Mouse (Mus musculus) frontal cortex, postnatal 14 days (tissue): Measurements from ENCODE around the gene Ubb.

Source experiments
- DNase-seq, 2 experiments: peaks; one replicate each; pipeline ENCODE4 v3.0.0; 2022; ENCODE audit warnings: low spot score in 2 of 2

The Ubb gene

DNA sequence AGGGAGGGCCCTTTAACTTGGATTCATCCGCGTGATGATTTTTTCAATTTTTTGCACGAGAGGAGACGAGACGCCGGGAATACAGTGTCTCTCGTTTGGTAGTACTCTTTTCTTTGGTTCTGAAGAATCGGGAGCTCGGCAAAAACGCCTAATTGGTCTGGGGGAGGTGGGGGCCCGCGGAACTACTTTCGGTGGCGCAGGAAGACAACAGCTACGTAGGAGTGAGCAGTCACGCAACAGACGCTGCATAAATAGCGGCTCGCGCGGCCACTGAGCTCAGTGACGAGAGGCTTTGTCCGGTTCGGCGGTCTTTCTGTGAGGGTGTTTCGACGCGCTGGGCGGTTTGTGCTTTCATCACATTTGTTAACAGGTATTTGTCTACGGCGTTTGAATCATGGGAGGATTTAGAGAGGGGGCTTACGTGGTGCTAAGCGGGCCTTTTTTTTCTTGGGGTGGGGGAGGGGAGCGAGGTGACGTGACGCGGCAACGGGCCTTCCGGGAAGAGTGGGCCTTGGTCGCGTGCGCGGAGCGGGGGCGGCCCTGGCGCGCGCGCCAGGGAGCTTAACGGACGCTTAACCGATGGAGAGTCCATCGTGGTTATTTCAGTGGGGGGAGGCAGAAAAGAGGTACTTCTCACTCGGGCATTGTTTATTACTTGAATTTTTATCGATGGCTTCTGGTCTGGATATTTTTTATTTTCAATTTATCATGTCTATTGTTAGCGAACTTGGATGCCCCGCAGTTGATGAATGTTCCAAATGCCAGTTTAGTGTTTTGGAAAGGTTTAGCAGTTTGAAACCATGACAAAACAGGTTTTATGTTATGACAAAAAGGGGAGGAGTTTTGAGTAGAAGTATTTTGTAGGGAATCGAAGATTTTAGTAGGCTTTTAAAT, 502 bp downstream of the Ubb start:
- DNase-seq, result peak; percentile 85 to 89

DNA sequence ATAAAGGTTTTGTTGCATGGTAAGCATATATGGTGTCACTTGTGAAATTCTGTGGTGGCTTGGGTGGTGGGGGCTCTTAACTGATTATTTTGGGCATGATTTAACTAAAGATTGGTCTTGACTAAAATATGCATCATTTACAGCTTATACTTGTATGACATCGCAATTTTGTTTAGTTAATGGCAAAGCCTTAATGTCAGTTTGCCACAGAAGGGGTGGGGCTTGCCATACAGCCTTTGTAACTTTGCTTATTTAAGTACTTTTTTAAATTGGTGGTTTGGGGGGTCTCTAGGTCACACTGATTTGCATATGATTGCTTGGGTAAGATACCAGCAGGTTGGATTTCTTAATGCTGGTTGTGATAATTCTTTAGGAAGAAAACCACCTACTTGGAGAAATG, 2.2 kb downstream of the Ubb start:
- no peak for DNase-seq

DNA sequence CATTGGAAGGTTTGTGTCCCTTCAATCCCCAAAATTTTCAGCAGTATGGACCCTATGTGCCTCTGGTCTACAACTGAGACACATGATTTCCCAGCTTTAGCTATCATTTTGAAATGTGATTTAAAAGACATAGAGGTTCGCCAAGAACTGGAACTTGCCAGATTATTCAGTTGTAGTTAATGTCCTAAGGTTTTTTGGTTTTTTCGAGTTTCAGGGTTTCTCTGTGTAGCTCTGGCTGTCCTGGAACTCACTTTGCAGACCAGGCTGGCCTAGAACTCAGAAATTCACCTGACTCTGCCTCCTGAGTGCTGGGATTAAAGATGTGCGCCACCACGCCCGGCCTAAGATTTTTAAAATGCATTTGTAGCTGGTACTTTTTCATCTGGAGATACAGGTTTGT, 2.7 kb downstream of the Ubb start:
- DNase-seq, result no peak

DNA sequence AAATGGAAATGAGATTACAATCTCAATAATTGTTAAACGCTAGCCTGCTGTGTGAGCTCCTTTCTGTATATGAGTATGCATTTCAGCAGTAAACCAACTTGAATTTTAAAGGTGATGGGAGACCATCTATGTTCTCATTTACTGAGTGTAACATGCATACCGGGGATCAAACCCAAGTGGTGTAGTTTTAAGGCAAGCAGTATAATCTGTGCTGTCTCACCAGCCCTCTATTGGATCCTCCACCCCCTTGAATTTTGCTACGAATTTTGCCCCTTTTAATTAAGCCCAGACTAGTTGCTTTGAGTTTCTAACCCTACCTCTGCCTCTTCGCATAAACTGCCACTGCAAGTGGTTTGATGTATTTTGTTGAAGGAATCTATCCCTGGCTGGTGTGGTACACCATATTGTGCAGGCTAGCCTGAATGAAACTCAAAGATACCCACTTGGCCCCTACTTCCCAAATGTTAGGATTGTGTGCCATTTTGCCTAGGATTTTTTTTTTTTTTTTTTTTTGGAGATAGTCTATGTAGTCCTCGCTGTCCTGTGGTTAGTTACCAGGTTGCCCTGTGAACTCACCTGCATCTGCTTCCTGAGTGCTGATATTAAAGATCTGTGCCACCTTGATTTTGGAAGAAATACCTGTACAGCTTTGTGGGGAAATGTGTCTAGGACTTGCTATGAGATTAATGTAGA, 3.3 kb downstream of the Ubb start:
- no peak for DNase-seq

DNA sequence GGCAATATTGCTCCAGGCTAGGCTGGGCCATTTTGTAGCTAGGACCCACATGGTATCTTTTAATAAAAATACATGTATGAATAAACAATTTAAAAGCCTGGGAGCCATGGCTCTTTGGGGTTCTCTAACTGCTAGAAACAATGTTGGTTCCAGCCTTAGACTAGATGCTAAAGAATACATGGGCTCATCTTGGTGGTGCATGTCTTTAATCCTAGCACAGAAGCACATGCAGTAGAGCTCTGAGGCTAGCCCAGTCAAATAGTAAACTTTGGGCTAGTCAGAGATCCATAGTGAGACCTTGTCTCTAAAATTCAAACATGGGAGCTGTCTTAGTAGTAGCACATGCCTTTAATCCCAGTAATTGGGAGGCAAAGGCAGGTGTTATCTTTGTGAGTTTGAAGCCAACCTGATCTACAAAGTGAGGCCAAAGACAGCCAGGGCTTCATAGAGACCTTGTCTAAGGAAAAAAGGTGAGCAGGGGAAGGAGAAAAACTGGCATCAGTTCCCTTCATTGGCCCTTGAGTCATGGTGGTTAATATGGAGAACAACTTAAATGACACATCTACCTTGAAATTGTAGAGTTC, 4.1 kb downstream of the Ubb start:
- DNase-seq, result no peak

DNA sequence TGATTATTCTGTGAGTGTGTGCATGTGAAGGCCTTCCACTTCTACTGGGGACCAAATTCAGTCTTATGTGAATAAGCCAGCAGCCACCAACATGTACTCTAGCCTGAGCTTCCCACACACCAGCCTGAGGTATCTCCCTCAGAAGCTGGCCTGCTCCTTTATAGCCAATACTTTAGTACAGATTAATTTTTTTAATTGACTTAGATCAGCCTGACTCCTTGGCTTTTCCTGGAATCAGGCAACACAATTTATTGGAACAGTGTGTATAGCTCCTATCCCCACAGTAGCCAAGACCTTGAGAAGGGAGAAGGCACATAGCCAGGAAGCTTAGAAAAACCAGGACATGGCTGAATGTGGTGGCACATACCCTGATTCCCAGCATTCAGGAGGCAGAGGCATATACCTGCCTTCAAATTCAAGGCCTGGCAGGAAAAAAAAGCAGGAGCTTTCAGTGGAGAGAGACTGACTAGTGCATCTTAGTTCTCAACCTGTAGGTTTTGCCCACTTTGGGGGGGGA, 5.0 kb downstream of the Ubb start:
- DNase-seq, result no peak

DNA sequence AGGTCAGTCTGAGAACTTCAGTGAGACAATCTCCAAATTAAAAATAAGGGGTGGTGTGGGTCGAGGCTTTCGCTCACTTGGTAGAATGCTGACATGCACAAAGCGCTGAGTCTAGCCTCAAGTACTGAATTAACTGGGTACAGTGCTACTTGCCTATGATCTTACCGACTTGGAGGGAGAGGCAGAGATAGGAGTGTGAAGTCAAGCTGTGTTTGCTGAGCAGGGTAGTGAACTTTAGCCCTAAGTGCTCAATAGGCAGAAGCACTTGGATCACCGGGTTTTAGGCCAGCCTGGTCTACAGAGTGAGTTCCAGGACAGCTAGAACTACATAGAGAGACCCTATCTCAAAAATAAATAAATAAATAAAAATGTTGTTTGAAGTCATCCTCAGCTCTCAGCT, 6.2 kb downstream of the Ubb start:
- no peak for DNase-seq

DNA sequence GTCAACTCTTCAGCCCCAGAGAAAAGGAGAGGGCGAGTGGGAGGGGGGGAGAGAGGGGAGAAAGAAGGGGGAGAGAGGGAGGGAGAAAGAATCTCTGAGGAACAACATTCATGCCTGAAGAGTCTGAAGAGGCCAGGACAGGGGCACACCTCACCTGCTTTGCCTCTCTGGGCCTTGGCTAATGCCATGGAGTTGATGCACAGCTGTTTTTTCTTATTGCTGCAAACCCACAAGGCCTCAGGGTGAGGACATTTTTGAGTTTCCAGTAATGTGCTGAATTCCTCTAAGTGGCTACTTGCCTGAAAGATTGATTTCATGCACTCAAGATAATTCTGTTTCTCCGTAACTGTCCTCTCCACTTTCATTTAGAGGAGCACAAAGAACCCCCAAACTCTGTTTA, 7.2 kb downstream of the Ubb start:
- DNase-seq, result no peak

DNA sequence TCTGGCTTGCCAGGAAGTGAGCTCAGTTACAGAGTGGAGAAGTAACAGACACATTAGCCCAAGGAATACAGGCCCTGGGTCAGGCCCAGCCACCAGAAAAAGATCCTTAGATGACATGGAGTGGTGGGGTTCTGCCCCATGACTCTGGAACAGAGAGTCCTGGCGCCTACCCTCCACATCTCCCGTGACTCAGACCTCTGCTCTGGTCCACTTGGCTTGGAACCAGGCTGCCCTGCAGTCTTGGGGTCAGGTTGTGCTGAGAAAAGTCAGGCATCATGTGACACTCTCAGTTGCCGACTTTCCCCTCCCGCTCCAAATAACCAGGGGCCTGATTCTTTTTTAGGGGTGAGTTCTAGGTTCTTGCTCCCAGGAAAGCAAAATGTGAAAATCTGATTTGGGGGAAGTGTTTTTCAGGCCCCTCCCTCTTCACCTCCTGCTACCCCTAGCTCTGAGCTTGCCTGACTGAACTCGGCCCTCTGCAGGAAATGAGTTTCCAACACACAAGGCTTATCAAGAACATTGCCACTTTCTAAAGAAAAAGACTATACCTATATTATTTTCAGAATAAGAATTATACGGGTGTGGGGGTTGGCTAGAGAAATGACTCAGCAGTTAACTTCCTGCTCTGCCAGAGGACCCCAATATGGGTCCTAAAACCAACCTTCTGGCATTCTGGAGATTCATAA, 8.1 kb downstream of the Ubb start:
- no peak for DNase-seq

DNA sequence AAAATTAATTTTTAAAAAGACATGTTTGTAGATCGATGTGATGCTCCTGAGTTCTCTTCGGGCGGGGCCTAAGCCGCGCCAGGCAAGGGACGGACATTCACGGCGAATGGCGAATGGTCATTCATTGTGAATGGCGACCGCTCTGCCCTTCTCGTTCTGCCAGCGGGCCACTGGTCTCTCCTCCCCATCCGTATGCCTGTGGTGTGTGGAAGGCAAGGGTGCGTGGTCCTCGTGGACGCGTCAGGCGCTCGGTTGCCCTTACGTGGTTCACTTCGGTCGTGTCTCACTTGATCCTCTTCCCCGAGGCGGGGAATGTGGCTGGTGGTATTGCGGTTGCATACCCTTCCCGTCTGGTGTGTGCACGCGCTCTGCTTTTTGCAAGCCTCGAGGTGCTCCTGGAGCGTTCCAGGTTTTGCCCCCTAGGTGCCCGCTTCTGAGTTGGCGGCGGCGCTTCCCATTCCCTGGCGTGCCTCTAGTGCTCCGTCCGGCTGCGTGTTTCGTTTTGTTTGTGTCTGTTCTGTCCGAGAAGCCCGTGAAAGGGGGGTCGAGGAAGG, 9.6 kb downstream of the Ubb start:
- DNase-seq, result no peak

DNA sequence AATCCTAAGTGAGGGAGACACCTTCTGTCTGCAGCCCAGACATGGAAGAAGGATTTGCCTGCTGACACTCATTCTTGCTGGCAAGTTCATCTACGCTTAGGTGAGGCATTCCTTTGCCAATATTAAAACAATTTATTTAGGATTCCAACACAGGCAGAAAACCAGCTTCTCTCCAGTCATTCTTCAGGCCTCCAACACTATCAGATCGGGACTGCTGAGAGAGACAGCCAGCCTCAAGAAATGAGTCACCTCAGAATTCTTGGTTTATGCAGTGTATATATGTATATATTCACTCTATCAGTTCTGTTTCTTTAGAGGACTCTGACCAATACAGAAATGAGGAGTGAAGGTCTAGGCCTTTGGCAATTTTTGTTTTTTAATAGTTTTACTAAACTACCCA, 12.6 kb downstream of the Ubb start:
- DNase-seq, result no peak

DNA sequence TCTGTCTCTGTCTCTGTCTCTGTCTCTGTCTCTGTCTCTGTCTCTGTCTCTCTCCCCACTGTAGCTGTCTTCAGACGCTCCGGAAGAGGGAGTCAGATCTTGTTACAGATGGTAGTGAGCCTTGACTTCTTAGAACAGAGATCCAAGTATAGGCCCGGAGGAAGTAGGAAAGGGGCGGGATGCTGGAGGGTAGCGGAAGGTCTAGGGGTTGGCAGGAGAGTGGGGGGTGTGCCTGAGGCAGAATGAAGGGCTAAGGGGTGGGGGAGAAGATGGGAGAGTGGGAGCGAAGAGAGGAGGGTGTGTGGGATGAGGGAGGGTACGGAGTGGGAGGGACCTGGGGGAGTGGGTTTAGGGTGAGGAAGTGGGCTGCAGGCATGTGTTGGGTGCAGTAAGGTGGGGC, 14.8 kb downstream of the Ubb start:
- no peak for DNase-seq

DNA sequence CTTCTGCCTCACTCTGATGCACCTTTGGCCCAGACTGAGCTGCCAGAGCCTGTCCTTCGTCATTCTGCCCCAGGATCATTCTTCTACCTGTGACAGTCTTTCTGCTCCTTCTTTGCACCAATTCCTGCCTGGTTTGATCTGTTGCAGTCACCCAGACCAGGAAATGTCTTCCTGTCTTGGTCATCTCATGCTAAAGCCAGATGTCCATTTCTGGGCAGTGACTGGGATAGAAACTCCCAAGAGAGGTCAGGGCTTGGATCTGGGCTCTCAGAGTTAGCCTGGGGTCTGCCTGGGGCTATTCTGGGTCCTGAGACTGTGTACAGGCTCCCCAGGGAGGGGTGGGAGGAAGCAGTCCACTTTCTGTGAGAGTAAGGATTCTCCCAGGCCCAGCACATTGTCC, 15.2 kb downstream of the Ubb start:
- DNase-seq, result no peak

DNA sequence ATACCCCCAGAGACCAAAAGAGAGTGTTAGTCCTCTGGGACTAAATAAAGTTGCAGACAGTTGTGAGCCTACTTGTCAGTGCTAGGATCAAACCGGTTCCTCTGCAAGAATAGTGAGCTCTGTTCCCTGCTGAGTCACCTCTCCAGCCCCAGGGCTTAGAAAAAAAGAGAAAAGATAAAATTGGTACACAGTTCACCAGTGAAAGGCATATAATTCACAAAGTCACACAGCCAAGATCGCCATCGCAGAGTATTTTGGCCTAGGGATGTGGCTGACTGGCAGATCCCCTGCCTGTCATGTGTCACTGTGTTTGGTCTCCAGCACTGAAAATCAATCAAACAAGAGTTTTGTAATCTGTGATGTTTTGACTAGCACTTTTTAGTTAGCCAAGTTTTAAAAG, 17.3 kb downstream of the Ubb start:
- no peak for DNase-seq

DNA sequence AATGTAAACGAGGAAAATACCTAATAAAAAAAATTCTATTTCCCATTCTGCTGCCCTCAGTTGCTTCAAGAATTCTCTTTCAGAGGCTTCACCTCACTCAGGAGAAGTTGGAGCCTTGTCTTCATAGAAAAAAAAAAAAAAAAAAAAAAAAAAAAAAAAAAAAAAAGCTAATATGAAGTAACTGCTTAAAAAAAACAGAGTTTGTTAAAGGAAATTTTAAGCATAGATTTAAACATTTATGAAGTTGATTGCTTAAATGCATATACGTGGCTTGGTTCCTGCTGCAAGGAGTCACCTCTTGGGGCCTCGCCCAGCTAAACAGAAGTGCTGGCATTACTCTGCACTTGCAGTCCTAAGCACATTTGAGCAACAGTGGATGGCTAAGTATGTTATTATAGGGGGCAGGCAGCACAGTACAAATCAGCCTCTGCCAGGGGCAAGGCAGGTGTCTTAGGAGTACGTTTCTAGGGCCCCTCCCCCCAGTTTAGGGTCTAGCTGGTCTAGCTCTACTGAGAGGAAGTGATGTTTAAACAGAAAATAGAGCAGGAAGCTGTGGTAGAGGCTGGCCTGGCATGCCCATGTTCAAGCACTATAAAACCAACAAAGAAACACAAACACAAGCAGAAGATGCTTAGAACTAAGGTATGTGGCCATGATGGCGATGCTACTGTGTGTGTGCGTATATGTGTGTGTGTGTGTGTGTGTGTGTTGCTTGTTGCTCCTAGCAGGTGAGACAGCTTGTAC, 23.2 kb downstream of the Ubb start, which contains the start of gene Trpv2:
Gene Trpv2, plus strand, starts transcription at position 528 of the 744 bp plus-strand sequence.
- DNase-seq, result no peak

DNA sequence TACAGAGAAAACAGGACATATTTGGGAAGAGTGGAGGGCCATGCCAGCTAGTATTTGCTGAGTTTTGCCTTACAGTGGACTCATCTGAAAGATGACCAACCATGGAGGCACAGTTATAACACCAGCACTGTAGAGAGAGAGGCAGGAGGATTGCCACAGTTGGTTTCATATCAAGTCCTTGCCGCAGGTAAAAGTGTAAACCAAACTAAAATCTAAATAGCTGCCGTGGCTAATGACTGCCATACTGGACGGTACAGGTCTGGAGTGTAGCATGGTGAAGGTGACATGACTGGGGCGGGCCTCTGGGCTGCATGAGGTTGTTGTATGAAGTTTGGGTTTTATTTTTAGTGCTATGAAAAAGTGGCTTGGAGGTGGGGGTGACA, 23.7 kb downstream of the Ubb start:
- no peak for DNase-seq

DNA sequence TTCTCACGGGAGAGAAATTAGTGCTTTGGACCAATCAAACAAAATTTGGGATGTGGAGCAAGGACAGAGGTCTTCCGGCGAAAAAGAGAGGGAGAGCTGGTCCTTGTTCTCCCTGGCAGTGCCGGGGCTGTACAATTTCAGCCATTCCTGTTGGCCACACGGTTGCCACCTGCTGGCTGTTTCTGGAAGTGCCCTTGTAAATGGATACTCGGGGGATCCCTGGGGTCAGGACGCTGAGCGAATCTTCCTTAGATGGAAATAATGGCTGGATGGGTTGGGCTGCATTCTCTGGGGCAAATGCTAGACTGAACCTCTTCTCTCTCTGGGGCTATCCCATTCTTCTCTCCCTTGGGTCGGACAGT, 24.3 kb downstream of the Ubb start:
- DNase-seq, result peak; percentile 70 to 83

DNA sequence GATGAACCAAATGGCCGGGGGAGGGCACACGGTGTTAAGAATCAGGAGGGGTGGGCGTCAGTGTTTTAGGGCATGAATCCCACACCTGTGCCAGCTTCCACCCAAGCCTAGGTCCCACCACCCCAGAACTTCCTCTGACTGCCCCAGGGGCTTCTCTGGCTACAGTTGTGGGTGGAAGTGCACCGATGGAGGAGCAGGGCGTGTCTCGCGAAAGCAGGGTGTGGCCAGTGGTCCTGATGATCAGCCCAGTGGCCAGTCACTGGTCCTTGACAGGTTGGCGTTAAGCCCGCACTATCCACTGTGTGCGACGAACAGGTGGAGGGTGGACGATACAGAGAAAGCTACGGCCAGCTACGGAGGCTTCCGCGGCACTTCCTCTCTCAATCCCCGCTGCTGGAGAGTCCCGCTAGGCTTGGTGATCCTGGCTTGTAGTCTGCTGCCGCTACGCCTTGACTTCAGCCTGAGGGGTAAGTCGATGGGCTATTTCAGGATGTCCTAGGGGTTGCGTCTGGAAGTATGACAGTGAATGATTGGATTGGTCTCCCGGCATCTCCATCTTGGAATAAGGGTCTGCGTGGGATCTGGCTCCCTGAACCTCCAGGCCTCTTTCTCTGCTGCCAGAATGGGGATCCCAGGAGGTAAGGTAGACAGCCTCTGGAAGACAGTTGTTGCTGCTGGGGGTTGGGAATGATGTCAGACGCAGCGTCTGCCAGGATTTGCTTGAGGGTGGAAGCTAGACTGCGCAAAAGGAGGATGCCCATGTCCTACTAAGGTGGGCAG, 24.9 kb downstream of the Ubb start:
- DNase-seq, result peak; percentile 44 to 54

DNA sequence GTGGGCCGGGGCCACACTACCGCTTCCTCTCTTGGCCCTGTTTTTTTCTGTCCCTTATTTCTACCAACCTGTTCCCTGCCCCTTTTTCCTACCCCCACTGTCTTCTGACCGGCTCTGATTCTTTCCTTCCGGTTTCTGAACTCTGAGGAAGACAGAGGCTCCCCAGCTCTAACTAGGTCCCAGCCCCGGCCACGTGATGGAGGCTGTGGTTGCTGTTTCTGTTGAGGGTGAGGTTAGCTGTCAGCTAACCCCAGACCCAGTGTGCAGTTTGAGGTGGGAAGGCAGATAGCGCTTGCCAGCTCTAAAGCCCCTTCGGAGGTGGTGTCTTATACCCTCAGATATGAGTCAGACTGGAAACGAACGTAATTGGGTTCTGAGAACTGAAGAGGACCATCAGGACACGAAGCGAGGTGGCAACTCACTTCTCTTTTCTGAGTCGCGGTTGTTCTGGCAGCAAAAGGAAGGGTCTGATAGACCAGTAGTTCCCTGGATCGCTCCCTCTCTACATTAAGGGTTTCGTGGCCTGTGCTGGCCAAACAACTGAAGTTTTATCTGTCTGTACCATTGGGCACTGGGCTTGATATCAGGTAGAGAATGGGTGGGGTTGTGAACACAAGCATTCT, 25.7 kb downstream of the Ubb start:
- DNase-seq, result peak in 1 of 2 experiments; percentile 25

DNA sequence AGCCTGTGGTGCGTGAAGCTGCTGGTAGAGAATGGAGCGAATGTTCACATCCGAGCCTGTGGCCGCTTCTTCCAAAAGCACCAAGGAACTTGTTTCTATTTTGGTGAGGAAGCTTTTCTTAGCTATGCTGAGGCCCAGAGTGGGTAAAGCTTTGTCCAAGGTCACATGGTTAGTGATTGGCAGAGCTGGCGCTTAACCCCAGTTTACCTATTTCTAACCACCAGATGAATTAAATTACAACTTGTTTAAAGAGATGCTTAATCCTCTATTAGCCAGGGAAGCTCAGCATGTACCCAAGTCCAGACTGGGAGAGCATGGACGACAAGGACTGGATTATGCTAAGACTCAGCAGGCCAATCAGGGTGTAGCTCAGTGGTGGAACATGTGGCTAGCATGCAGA, 32.1 kb downstream of the Ubb start:
- DNase-seq, result no peak
